Mouse (Mus musculus) erythroblast, embryonic 14.5 days (primary cell): Measurements from ENCODE around the gene Bbip1.

Source experiments
- GATA1 ChIP-seq: IDR thresholded peaks from 2 replicates; pipeline ENCODE4 v1.6.1; 2012; ENCODE audit warnings: low read length, inconsistent platforms, mixed read lengths
- TAL1 ChIP-seq: IDR thresholded peaks from 3 replicates; pipeline ENCODE4 v1.6.1; 2012; ENCODE audit warnings: low read length, inconsistent platforms, mixed read lengths

DNA sequence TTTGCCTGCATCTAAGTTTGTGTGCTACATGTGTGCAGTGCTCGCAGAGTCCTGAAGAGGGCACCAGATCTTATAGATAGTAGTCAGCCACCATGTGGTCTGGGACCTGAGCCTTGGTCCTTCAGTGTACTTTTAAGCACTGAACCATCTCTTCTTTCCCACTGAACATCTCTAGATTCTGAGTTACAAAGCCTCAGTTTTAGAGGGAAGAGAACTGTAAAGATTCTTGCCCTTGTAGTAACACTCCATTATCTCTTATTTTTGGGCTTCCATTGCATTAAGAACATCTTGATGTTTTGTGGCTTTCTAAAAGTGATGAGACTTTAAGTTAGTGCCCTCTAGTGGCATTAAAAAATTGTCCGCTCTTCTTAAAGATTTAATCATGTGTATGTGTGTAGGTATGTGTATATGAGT lies 19.1 kb downstream of the Bbip1 start:
- no peak for TF ChIP-seq TAL1
- TF ChIP-seq GATA1, result no peak
